Mouse (Mus musculus): ENCODE results near the gene Tnnt2. TPM values are rescaled to one million over a fixed set of nuclear protein-coding genes. Genes with fewer than 3 reads are reported as not detected.
A peak's percentile ranks its signal among the peaks of the same experiment; 100 is the strongest.

Tnnt2 gene
- total RNA-seq (2014; fragmentation: Nextera tagmentation), result not detected in 2 replicates
- not detected in 2 replicates for total RNA-seq (2017)

DNA sequence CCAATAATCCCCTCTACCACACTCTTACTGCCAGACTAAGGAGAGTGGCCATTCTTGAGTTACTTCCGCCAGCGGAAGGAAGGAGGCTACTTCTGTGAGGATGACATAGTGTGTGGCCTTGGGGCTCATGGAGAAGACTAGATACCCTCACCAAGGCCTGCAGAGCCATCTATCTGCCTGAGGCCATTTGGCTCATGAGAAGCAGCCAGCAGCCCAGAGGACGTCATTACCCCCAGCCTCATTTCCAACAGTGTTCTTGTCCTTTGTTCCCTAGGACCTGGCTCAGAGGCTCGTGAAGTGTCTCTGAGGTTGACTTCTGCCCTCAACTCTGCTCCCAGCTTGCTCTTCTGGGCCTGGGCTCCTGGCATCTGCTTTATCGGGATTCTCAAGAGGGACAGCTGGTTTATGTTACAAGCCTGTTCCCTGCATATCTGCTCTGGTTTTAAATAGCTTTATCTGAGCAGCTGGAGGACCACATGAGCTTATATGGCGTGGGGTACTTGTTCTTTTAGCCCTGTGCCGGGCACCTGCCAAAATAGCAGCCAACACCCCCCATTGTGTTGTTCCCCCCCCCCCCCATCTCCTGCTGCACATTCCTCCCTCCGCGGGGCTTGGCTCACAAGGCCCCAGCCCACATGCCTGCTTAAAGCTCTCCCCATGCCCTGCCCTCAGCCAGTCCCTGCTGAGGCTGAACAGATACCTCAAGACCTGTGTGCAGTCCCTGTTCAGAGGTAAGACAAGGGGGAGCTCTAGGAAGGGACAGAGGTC lies at the start of gene Tnnt2:
Gene Tnnt2, plus strand, starts transcription at position 639 of the 768 bp plus-strand sequence.
- ATAC-seq (replicated peaks; ENCODE audit: poor library complexity, severe bottlenecking), result no peak

DNA sequence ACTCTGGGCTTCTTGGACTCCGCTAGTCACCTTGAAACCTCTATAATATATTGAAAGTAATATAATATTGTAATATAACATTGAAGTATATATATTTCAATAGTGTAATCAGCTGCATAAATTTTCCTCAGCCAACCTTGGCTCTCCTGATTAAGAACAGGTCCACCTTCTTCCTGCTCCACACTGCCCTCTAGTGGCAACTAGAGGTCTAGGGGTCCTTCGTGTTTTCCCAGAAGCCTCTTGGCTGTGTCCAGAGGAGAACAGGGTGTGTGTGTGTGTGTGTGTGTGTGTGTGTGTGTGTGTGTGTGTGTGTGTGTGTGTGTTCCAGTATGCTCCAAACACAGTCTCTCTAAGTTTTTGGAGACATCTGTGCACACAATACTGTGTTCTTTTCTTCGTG lies 48.4 kb upstream of the Tnnt2 start:
- peak; percentile 71 for ATAC-seq (replicated peaks; ENCODE audit: poor library complexity, severe bottlenecking)

DNA sequence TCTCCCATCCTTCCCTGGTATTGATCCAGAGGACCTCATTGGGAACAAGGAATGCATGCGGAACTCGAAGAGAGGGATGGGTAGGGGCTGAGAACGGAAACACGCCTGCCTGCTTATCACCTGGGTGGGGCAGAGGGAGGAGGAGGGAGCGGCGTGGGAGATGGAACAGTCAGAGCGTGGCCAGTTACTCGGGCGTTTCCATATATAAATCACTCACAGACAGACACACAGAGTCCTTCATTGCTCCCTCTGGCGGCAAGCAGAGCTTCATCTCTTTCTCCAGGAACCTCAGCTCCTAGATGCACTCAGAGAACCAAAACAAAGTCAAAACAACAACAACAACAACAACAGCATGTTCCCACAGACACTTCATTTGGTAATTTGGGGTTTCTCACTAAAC lies 47.4 kb upstream of the Tnnt2 start:
- ATAC-seq (replicated peaks; ENCODE audit: poor library complexity, severe bottlenecking), result no peak

DNA sequence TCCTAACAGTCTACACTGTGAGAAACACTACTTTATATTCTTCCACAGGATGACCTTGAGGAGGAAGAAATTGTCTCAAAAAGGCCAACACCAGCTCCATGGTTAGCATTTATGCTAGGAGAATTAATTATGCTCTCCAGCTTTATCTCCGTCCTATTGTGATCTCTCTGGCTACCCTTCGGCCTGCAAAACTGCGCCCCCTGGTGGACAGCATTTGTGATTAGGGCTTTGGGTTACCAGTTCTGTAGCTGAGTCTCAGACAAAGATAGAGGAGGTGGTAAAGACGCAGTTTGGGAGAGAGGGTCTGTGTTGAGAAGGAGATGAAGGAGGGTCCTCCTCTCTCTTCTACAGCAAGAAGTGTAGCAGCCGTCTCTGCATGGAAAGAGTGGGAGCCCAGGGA lies 46.3 kb upstream of the Tnnt2 start:
- ATAC-seq (replicated peaks; ENCODE audit: poor library complexity, severe bottlenecking), result 0 out of 2 replicates have a peak, but pooled peaks have one; percentile 33

DNA sequence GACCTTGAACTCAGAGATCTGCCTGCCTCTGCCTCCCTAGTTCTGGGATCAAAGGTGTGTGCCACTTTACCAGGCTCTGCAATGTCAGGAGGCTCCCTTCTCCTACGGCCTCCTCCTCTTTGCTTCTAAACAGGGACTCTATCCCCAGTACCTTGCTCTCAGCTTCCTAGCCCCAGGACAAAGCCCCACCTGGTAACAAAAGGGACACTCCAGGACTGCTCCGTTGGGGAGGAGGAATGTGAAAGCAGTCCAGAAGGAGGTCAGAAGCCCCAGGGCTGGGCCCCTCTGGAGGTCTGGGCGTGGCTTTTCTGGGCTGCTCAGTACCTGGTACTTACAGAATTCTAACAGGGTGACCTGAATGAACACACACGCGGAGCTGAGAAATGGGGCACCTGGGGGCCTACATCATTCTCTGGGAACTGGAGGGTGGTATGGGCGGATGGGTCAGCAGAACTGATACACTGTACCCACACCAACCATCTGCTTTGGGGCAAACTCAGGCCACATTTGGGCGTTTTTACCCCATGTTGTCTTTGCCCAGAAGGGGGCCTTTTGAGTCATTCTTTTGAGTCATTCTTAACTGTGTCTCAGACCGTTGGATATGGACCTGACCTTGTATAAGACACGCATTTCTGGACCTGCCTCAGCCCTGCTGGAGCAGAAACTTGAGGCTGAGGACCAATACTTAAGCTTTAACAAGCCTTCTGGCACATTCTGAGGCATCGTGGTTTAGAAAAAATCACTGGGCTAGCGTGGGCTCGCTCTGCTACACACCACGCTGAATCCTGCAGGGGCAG lies 43.8 kb upstream of the Tnnt2 start:
- ATAC-seq (replicated peaks; ENCODE audit: poor library complexity, severe bottlenecking), result no peak

DNA sequence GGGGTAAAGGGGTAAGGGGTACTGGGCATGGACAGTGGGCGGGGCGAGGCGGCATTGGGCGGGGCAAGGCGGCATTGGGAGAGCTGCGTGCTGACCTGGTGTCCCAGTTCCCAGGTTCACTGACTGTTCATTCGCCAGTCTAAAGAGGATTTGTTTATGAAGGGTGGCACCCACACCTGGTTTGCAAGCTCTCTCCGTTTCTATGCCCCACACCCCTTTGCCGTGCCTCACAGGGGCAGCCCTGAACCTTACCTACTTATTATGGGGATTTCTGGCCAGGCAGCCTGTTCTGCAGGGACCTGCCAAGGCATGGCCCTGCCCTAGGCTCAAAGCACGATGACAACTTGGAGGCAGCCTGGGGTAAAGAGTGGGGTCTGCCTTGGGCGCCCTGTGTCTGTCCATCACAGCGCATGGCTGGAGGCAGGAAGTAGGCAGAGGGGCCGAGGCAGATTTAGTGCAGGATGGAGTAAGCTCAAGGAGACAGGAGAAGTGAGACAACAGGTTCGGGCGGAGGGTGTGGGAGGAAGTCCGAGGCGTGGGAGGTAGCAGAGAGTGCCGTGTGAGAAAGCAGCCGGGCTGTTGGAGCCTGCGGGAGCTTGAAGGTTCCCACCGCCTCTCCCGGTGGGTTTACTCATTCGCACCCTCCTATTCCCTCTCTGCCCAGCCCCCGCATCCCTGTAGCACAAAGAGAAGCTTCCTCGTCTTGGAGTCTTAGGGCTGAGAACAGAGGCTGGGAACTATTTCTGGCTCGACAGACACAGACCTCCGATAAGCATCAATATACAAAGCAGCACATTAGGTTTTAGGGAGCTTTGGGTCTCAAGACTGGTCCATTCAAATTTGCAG lies 42.6 kb upstream of the Tnnt2 start:
- peak; percentile 85 for ATAC-seq (replicated peaks; ENCODE audit: poor library complexity, severe bottlenecking)

DNA sequence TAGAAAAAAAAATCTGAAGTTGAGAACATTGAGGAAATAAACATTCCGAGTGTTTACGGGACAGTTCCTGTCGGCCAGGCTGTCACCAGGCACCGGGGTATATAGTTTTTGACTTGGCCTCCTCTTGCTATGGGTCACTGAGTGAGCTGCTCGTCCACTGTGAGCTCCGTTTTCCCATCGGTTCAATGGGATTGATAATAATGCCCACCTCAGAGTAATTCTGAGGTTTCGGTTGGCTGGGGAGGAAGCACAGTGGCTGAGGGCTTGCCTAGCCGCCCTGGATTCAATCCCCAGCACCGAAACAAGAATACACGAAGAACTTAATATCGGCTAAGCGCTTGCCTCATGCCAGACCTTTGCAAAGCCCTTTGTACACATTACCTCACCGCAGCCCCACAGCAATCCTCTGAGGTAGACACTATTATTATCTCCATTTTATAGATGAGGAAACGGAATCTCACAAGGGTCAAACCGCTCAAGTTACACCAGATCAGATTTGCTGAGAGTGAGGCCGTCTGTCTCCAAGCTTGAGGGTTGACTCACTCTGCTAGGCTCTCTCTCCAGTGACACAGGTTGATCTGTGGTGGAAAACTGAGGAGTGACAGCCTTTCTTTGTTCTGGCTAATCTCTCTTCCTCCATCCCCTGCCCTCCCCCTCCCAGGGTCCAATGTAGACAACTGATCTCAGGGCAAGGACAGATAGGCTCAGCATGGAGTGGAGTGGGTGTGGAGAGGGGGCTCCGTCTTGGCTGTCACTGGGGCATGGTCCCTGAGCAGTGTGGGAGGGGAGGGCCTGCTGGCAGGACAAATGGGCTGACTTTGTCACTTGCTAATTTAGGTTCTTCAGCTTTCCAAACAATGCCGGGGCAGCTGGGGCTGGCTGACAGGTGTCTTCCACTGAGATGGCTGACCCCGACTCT lies 41.7 kb upstream of the Tnnt2 start:
- ATAC-seq (replicated peaks; ENCODE audit: poor library complexity, severe bottlenecking), result peak; percentile 34

DNA sequence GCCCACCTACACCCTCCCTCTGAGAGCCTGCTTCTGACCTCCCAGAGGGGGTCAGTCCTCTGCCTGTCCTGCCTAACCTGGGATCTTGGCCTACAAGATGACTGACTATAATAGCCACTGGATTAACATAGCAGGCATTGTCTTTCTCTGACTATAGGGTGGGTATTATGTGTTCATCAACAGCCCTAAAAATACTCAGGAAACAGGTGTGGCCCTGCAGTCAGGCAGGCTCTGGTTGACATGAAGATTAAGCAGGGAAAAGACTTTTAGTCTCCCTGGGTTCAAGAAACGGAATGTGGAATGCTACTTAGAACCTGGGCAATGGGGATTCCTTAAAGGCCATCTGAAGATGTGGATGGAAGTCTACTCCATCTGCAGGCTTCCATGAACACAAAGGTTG lies 37.7 kb upstream of the Tnnt2 start:
- ATAC-seq (replicated peaks; ENCODE audit: poor library complexity, severe bottlenecking), result no peak

DNA sequence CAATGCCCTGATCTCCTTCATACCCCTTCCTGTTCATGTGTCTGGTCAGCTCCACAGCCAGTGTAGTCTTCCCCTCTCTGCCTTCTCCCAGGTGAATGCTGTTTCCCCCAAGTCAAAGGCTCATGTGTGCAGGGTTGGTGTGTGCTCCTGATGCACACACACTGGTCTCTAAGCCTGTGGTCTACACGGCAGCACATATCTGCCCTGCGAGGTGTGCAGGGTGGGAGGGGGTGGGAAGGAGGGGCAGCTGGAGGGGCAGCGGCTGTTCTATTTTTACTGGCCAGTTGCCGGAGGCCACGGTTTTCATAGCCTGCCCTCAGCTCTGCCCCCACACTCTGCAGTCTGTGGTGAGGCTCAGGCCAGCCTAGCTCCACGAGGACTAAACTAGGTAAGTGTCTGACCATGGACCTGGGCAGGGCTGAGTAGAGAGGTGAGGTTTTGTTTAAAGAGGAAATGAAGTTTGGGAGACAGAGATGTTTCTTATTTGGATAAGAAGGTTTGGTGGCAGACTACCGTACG lies 37.0 kb upstream of the Tnnt2 start:
- ATAC-seq (replicated peaks; ENCODE audit: poor library complexity, severe bottlenecking), result no peak

DNA sequence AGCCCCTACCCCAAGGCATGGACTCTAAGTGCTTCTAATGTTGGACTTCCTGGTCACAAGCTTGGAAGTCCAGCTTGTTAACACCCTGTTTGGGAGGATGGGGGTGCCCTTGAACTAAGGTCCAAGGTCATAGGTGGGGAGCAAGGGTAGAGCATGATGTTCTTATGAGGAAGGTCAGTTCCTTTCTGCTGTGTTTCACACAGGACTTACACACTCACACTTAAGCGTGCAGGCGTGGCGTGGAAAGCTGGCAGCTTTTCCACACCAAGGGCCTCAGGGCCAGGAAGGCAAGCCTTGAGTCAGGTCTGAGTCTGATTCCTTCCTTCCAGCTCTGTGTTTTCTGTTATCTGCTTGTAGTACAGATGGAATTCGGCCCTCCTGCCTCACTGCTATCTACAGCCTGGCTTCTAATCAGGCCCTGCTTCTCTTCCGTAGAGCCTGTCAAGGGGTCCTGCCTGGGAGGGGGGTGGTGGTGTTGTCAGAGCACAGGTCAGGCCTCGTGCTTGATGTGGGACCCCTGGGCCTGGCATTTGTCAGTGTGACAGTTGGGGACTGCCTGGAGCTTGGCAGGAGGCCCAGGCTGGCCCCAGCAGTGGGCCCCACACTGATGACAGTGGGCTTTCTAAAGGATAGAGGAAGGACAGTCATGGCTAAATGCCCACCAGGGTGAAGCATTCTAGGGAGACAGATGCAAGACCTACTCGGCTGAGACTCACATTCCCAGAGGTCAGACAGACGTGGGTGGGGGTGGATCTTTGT lies 35.8 kb upstream of the Tnnt2 start:
- ATAC-seq (replicated peaks; ENCODE audit: poor library complexity, severe bottlenecking), result no peak

DNA sequence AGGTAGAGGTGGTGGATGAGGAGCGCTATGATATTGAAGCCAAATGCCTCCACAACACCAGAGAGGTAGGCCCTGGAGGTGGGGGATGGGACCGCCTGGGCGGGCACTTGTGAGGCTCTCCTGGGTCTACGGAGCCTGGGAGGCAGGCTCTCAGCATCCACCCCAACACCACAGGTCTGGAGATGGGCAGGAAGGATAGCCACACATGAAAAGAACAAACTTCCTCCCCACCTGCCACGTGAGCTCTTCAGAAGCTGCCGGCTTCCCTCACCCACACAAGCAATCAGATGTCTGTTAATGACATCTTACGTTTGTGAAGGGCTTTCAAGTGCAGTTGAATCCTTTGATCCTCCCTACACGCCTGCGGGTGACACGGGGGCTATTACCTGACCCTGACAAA lies 28.6 kb upstream of the Tnnt2 start:
- ATAC-seq (replicated peaks; ENCODE audit: poor library complexity, severe bottlenecking), result no peak

DNA sequence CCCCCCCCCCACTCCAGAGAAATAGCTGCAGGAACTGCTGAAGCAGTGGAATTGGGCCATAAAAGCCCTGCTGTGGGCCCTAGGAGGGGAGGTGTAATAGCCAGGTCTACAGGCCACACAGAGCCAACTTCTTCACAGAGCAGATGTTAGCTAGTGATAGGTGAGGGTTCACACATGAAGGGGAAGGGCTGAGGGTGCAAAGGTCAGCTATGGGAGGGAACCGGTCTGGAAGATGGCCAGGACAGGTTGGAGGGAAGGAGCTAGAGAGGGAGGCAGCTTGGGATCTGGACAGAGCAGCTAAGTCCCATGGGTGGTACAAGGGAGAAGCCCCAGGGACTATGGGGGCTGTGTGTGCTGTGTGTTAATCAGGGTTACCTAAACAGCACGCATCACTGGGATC lies 26.0 kb upstream of the Tnnt2 start:
- ATAC-seq (replicated peaks; ENCODE audit: poor library complexity, severe bottlenecking), result no peak

DNA sequence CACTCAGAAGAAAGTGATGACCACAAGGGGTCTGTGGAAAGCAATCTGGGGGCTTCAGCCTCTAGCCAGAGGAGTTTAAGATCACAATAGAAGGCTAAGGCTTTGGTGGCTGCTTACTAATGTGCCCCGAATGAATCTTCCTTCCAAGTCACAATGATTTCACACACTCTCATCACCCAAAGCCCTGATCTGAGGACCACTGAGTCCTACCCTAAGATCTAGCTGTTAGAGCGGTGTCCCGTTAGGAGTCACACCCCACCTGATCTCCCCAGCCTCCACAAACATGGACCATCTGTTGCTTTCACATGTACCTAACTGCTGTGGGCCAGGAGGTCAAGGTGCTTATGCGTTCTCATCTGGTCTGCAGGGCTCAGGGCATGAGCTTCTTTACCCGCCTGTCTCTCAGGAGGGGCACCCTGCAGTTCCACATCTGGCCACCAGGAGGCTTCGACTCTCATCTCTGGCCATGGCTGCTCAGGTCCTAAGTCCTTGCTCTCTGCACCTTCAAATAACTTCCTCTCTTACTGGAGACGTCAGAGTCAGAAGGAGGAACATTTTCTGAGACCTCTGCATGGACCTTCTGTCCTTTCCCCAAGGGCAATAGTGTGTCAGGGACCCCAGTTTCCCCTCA lies 25.0 kb upstream of the Tnnt2 start:
- peak; percentile 88 for ATAC-seq (replicated peaks; ENCODE audit: poor library complexity, severe bottlenecking)

DNA sequence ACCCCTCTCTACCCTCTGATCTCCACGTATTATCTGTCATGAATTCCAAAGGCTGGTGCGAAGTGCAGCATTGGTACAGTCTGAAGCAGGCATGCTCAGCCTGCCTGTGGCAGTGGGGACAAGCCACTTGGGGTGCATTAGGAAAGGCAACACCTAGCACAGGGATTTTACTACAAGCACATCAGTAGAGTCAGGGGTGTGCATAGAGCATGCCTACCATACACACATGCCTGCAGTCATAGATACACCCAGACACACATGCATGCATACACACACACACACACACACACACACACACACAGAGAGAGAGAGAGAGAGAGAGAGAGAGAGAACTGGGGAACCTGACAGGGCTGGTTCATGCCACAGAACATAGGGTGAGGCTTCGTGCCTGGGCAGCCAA lies 23.9 kb upstream of the Tnnt2 start:
- no peak for ATAC-seq (replicated peaks; ENCODE audit: poor library complexity, severe bottlenecking)

DNA sequence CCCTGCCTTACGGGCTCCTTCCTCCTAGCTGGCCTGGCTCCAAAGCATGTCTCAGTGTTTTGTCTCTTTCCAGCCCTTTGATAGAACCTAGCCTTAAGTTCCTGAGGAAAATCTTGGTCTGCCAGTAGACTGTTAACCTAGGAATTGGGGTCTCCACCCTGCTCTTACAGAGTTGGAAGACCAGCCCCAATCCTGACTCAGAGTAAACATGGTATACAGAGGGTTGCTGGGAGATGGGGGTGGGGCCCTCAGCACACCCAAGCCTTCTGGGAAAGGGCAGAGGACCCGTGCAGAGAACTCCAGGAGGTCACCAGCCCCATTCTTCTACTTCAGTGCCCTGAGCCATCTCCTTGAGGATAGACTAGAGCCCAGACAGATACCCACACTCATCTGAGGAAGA lies 23.5 kb upstream of the Tnnt2 start:
- ATAC-seq (replicated peaks; ENCODE audit: poor library complexity, severe bottlenecking), result no peak

DNA sequence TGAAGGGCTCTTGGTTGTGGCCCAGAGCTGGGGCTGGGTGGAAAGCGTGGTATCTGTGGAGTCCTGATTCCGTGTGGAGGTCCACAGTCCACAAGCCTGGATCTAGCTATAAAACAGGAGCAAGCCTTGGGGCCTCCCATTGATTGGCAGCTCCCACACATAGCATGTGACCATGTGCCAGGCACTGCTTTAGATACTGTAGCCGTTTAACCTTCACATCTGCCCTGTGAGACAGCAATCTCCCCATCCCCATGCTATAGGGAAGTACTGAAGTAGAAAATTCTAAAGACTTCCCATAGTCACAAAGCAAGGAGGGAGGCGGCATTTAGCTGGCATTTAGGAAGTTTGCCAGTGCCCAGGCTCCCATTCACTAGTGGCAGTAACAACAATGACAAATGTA lies 23.1 kb upstream of the Tnnt2 start:
- ATAC-seq (replicated peaks; ENCODE audit: poor library complexity, severe bottlenecking), result no peak

DNA sequence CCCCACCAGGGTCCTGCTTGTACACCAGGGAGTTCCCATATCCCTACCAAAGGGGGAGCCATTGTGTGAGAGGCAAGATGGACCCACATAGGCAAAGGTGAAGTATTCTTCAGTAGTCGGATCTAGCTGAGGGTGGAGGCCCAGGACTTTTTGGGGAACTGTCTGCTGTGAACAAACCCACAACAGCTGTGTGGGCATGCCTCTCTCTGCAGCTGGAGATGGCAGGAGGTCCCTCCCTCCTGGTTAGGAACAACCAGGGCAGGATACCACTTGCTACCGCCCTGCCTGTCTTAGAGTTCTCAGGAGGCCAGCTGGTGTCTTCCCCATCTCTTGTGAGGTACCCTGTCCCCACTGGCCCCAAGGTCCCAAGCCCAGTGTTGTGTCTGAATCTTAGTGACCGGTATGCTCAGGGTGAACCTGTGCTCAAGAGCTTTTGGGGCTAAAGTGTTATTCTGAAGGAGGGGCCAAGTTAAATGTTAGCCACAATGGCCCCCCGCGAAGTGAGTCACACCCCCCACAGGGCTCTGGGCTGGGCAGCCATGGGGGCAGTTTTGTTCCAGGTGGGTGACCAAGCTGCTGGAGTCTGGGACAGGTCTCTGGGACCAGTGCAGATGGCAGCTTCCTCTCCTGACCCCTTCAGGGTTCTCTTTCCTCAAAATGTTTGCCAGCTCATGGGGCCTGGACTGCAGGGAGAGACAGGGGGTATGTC lies 22.3 kb upstream of the Tnnt2 start:
- ATAC-seq (replicated peaks; ENCODE audit: poor library complexity, severe bottlenecking), result peak; percentile 26

DNA sequence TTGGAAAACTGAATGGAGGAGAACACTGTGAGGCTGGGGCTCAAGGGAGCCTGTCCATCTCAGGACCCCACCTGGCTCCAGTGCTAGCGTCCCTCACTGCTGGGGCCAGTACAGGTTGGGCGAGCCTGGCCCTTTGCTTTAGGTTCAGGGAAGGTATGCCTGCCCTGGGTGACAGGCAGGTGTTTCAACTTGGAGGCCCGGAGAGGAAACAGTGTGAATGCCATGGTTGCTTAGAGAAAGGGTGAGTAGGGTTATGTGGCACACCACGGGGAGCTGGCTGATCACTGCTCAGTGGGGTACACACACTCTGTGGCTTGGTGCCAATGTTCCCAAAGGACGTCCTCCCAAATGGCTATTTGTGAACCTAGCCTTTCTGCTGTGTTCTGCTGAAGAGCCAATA lies 21.6 kb upstream of the Tnnt2 start:
- no peak for ATAC-seq (replicated peaks; ENCODE audit: poor library complexity, severe bottlenecking)

Measured in granulocyte monocyte progenitor cell, adult 5-6 weeks (primary cell).